Mouse (Mus musculus) brain, embryonic 14.5 days (tissue): Measurements from ENCODE around the gene Tnks2.

Source experiments
- CTCF ChIP-seq: fragments of 200-500 bp; IDR thresholded peaks from 2 replicates; pipeline ENCODE4 v1.5.1; 2012; ENCODE audit warnings: inconsistent platforms, mild to moderate bottlenecking, moderate library complexity, borderline replicate concordance; ENCODE audit not compliant: insufficient read depth, insufficient read length; ENCODE audit errors: extremely low read depth
- POLR2A ChIP-seq: fragments of 200-500 bp; IDR thresholded peaks from 2 replicates; pipeline ENCODE4 v1.6.1; 2012; ENCODE audit warnings: mild to moderate bottlenecking, inconsistent platforms, borderline replicate concordance; ENCODE audit not compliant: poor library complexity, insufficient read depth, insufficient read length, severe bottlenecking; ENCODE audit errors: extremely low read depth

GRCm38 (mm10) chr19:36845924-36846323 lies 11.9 kb downstream of the Tnks2 start:
- TF ChIP-seq CTCF: no peak
- TF ChIP-seq POLR2A: no peak
